Mouse (Mus musculus) myocyte (in vitro differentiated cells): ENCODE results near the gene Zranb3.

Experiments used
- CEBPB ChIP-seq: IDR thresholded peaks from 2 replicates; pipeline ENCODE4 v1.6.1; 2011; ENCODE audit warnings: mild to moderate bottlenecking, moderate library complexity; ENCODE audit not compliant: poor library complexity, insufficient read depth, severe bottlenecking
- POLR2A ChIP-seq: IDR thresholded peaks from one replicate; pipeline ENCODE4 v1.6.1; 2011; ENCODE audit warnings: low read depth, mild to moderate bottlenecking, control low read depth, moderate library complexity; ENCODE audit not compliant: insufficient read length
- TCF12 ChIP-seq: IDR thresholded peaks from one replicate; pipeline ENCODE4 v1.6.1; 2011; ENCODE audit warnings: mild to moderate bottlenecking, control low read depth; ENCODE audit not compliant: poor library complexity, insufficient read depth, severe bottlenecking

DNA sequence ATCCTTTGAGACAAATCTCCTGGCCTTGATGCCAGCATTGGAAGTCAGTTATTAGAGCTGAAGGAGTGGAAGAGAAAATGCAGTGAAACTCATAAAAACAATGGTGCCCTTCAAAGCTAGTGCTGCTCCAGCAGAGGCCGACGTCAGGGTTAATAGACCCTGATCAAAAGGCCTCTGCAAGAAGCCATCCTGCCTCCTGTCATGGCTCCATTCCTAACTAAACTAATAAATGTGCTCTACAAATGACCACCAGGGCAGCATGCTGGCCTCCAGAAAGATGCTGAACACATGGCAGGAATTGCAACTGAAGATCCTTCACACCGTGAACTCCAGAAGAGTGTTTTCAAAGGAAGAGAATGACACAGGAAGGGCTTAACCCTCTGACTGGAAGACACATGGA is 117.5 kb downstream of the Zranb3 start:
- TF ChIP-seq POLR2A, result no peak
- no peak for TF ChIP-seq TCF12
- no peak for TF ChIP-seq CEBPB
